Mouse (Mus musculus): Measurements from ENCODE around the gene Cbs. TPM values are rescaled to one million over a fixed set of nuclear protein-coding genes. Genes with fewer than 3 reads are reported as not detected.

The Cbs gene
- total RNA-seq, 2 experiments from 2014 or later: 3.0 to 7.7 TPM

Small RNA genes lying within 50 kb of the gene (microRNA-seq; reads per million reads assigned to microRNA genes)
- gene Gm24970 (ENCODE audit: borderline number of aligned reads in 2 of 2): 0 to 0.47 reads per million in 2 experiments

Other genes starting within 250 kb of the Cbs start
- 10 to 100 TPM; 17.6 to 18.4 TPM for gene Wdr4, start 117.3 kb downstream of the Cbs start, total RNA-seq (2021)
- 100 to 1,000 TPM; 450 to 534 TPM for gene Ndufv3, start 117.1 kb downstream of the Cbs start, total RNA-seq (2021)
- 10 to 100 TPM; 19.0 to 23.0 TPM for gene Pknox1, start 72.5 kb downstream of the Cbs start, total RNA-seq (2021)
- 100 to 1,000 TPM; 147 to 149 TPM for gene U2af1, start 21.7 kb upstream of the Cbs start, total RNA-seq (2021)
- gene Cryaa, start 40.6 kb upstream of the Cbs start, total RNA-seq (2021): not detected
- gene Sik1, start 218.6 kb upstream of the Cbs start, total RNA-seq (2021): 10 to 100 TPM; 41.3 to 81.9 TPM

Measured in adrenal gland, adult 18-20 months (tissue).